Mouse (Mus musculus): ENCODE measurements at regions not wholly inside any gene's neighbourhood (a gene's known extent, or its start where the extent isn't known, plus 50 kb on each side); places are given as distances from the start of the nearest gene placed in this dataset.

GRCm38 (mm10) chr12:32306326-32306725, 72.2 kb upstream of the Ccdc71l start:
- Histone ChIP-seq H3K36me3 (replicated peaks; ENCODE audit: insufficient read depth, low read length) (no peaks in the 10 kb centered on the region), H3K4me1 (ENCODE audit: insufficient read depth) (peaks cover 28% of the 10 kb centered on the region), H3K4me2 (ENCODE audit: low read depth, low read length) (no peak overlapping the region), H3K9me3 (ENCODE audit: low read length) (no peaks in the 10 kb centered on the region), H3K27me3 (ENCODE audit: insufficient read depth, low read length) (no peaks in the 10 kb centered on the region), H3K27ac (ENCODE audit: low read depth) (peak overlapping the region; percentile 77), H3K9ac (replicated peaks) (no peak overlapping the region), H3K4me3 (ENCODE audit: low read depth, low read length) (no peak overlapping the region)
- DNase-seq (peak; percentile 43), ATAC-seq (peak; percentile 20; the same call in 1 of the 2 replicates)
- 65% methylated on average over 4 of the region's 4 CpGs for WGBS (ENCODE audit: insufficient replicate concordance)
- TF ChIP-seq EP300 (IDR thresholded peaks at IDR 0.05; ENCODE audit: low read depth) (no peak), CTCF (IDR thresholded peaks at IDR 0.05; ENCODE audit: low read depth) (no peak)

- Histone ChIP-seq H3K9me3 (ENCODE audit: low read length) (no peaks in the 10 kb centered on the region), H3K27me3 (ENCODE audit: insufficient read depth, low read length) (no peaks in the 10 kb centered on the region), H3K27ac (ENCODE audit: low read depth) (peak overlapping the region; percentile 77), H3K4me2 (ENCODE audit: low read depth, low read length) (peak overlapping the region; percentile 58), H3K36me3 (replicated peaks; ENCODE audit: insufficient read depth, low read length) (no peaks in the 10 kb centered on the region), H3K4me3 (ENCODE audit: low read depth, low read length) (0 out of 2 replicates have a peak overlapping the region, but pooled peaks have one; percentile 8), H3K9ac (replicated peaks) (peak overlapping the region; percentile 42), H3K4me1 (ENCODE audit: insufficient read depth) (peaks cover 28% of the 10 kb centered on the region)
- WGBS (ENCODE audit: insufficient replicate concordance) = 39% methylated on average over 9 of the region's 9 CpGs
- TF ChIP-seq CTCF (IDR thresholded peaks at IDR 0.05; ENCODE audit: low read depth) (no peak), EP300 (IDR thresholded peaks at IDR 0.05; ENCODE audit: low read depth) (peak; percentile 94)
- DNase-seq = peak; percentile 63
- peak; percentile 96 for ATAC-seq
Observed at GRCm38 (mm10) chr12:32307280-32308006, 71.1 kb upstream of the Ccdc71l start.

- WGBS (ENCODE audit: insufficient replicate concordance) = 80% methylated on average over 1 of the region's 1 CpGs
Observed at GRCm38 (mm10) chr12:32315099-32315783, 63.3 kb upstream of the Ccdc71l start.

More at GRCm38 (mm10) chr12:32315099-32315783, 63.3 kb upstream of the Ccdc71l start:
- Histone ChIP-seq H3K27me3 (ENCODE audit: insufficient read depth, low read length) (no peaks in the 10 kb centered on the region), H3K4me2 (ENCODE audit: low read depth, low read length) (no peak overlapping the region), H3K36me3 (replicated peaks; ENCODE audit: insufficient read depth, low read length) (no peaks in the 10 kb centered on the region), H3K4me1 (ENCODE audit: insufficient read depth) (no peaks in the 10 kb centered on the region), H3K9me3 (ENCODE audit: low read length) (no peaks in the 10 kb centered on the region), H3K9ac (replicated peaks) (no peak overlapping the region), H3K27ac (ENCODE audit: low read depth) (no peak overlapping the region), H3K4me3 (ENCODE audit: low read depth, low read length) (no peak overlapping the region)
- no peak for TF ChIP-seq CTCF (IDR thresholded peaks at IDR 0.05; ENCODE audit: low read depth)
- TF ChIP-seq EP300 (IDR thresholded peaks at IDR 0.05; ENCODE audit: low read depth) = no peak
- DNase-seq = no peak
- ATAC-seq = no peak
